Mouse (Mus musculus): ENCODE measurements at regions not wholly inside any gene's neighbourhood (a gene's known extent, or its start where the extent isn't known, plus 50 kb on each side); places are given as distances from the start of the nearest gene placed in this dataset.

- 84% methylated on average over 3 of the region's 3 CpGs for WGBS
- no peak overlapping the region for H3K9ac ChIP-seq (ENCODE audit: low read depth, low read length)
- no peaks in the 10 kb centered on the region for H3K27me3 ChIP-seq (replicated peaks; ENCODE audit: control insufficient read depth, insufficient read depth, low read length)
- H3K4me3 ChIP-seq (ENCODE audit: low read length): no peak overlapping the region
- H3K36me3 ChIP-seq (ENCODE audit: control insufficient read depth, insufficient read depth, low read length): no peaks in the 10 kb centered on the region
- no peak for ATAC-seq
- no peak overlapping the region for H3K4me2 ChIP-seq (ENCODE audit: low read length)
- H3K4me1 ChIP-seq (ENCODE audit: control insufficient read depth, insufficient read depth, low read depth, low read length): no peaks in the 10 kb centered on the region
- no peaks in the 10 kb centered on the region for H3K9me3 ChIP-seq (ENCODE audit: control insufficient read depth, low read length)
- no peak overlapping the region for H3K27ac ChIP-seq (ENCODE audit: low read depth, low read length)
These were observed 64.4 kb downstream of the Gm43517 start for GRCm38 (mm10) chr12:49449396-49449795.

GRCm38 (mm10) chr12:49468059-49468458 lies 83.1 kb downstream of the Gm43517 start:
- Histone ChIP-seq H3K4me3 (ENCODE audit: low read length) (no peak overlapping the region), H3K9ac (ENCODE audit: low read depth, low read length) (no peak overlapping the region), H3K36me3 (ENCODE audit: control insufficient read depth, insufficient read depth, low read length) (no peaks in the 10 kb centered on the region), H3K27ac (ENCODE audit: low read depth, low read length) (no peak overlapping the region), H3K4me1 (ENCODE audit: control insufficient read depth, insufficient read depth, low read depth, low read length) (no peaks in the 10 kb centered on the region), H3K9me3 (ENCODE audit: control insufficient read depth, low read length) (no peaks in the 10 kb centered on the region), H3K4me2 (ENCODE audit: low read length) (no peak overlapping the region), H3K27me3 (replicated peaks; ENCODE audit: control insufficient read depth, insufficient read depth, low read length) (no peaks in the 10 kb centered on the region)
- ATAC-seq: no peak
- 90% methylated on average over 1 of the region's 1 CpGs for WGBS

- no peak for ATAC-seq
- no peaks in the 10 kb centered on the region for H3K4me1 ChIP-seq (ENCODE audit: control insufficient read depth, insufficient read depth, low read depth, low read length)
- no peak overlapping the region for H3K9ac ChIP-seq (ENCODE audit: low read depth, low read length)
- WGBS: 80% methylated on average over 3 of the region's 3 CpGs
- H3K36me3 ChIP-seq (ENCODE audit: control insufficient read depth, insufficient read depth, low read length): no peaks in the 10 kb centered on the region
- no peaks in the 10 kb centered on the region for H3K27me3 ChIP-seq (replicated peaks; ENCODE audit: control insufficient read depth, insufficient read depth, low read length)
- H3K27ac ChIP-seq (ENCODE audit: low read depth, low read length): no peak overlapping the region
- no peak overlapping the region for H3K4me2 ChIP-seq (ENCODE audit: low read length)
- no peaks in the 10 kb centered on the region for H3K9me3 ChIP-seq (ENCODE audit: control insufficient read depth, low read length)
- H3K4me3 ChIP-seq (ENCODE audit: low read length): no peak overlapping the region
These were observed 88.4 kb downstream of the Gm43517 start for GRCm38 (mm10) chr12:49473371-49473770.

DNA sequence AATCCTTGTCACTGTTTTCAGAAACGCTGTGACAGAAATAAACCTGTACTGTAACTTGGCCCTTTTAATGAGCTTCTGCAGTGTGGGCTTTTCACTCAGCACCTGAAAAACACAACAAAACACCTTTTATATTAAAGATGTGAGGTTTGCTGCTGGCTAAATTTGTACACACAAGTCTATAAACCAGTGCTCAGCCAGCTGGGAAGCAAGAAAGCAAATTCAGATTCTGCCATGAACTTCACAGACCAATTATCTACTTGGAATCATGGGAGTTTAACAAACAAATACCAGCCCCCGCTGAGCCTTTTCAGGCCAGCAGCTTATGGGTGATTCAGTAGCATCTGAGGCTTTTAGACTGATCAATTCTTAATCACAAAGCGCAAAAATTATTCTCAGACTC lies 95.7 kb downstream of the Gm43517 start:
- H3K36me3 ChIP-seq (ENCODE audit: control insufficient read depth, insufficient read depth, low read length): no peaks in the 10 kb centered on the region
- no peak overlapping the region for H3K27ac ChIP-seq (ENCODE audit: low read depth, low read length)
- no peak overlapping the region; the same call in 1 of the 2 replicates for H3K4me2 ChIP-seq (ENCODE audit: low read length)
- no peak overlapping the region for H3K4me3 ChIP-seq (ENCODE audit: low read length)
- H3K9me3 ChIP-seq (ENCODE audit: control insufficient read depth, low read length): no peaks in the 10 kb centered on the region
- no peaks in the 10 kb centered on the region for H3K27me3 ChIP-seq (replicated peaks; ENCODE audit: control insufficient read depth, insufficient read depth, low read length)
- H3K4me1 ChIP-seq (ENCODE audit: control insufficient read depth, insufficient read depth, low read depth, low read length): peaks cover 2% of the 10 kb centered on the region; the same call in 1 of the 2 replicates
- H3K9ac ChIP-seq (ENCODE audit: low read depth, low read length): 0 out of 2 replicates have a peak overlapping the region, but pooled peaks have one; percentile 17
- WGBS: 36% methylated on average over 3 of the region's 3 CpGs
- no peak for ATAC-seq

GRCm38 (mm10) chr12:49481151-49481550 lies 96.2 kb downstream of the Gm43517 start:
- Histone ChIP-seq H3K9me3 (ENCODE audit: control insufficient read depth, low read length) (no peaks in the 10 kb centered on the region), H3K4me1 (ENCODE audit: control insufficient read depth, insufficient read depth, low read depth, low read length) (peaks cover 2% of the 10 kb centered on the region; the same call in 1 of the 2 replicates), H3K4me3 (ENCODE audit: low read length) (no peak overlapping the region), H3K36me3 (ENCODE audit: control insufficient read depth, insufficient read depth, low read length) (no peaks in the 10 kb centered on the region), H3K9ac (ENCODE audit: low read depth, low read length) (no peak overlapping the region), H3K27me3 (replicated peaks; ENCODE audit: control insufficient read depth, insufficient read depth, low read length) (no peaks in the 10 kb centered on the region), H3K4me2 (ENCODE audit: low read length) (peak overlapping the region; percentile 39), H3K27ac (ENCODE audit: low read depth, low read length) (no peak overlapping the region)
- 0 out of 2 replicates have a peak, but pooled peaks have one; percentile 45 for ATAC-seq
- 42% methylated on average over 8 of the region's 8 CpGs for WGBS

DNA sequence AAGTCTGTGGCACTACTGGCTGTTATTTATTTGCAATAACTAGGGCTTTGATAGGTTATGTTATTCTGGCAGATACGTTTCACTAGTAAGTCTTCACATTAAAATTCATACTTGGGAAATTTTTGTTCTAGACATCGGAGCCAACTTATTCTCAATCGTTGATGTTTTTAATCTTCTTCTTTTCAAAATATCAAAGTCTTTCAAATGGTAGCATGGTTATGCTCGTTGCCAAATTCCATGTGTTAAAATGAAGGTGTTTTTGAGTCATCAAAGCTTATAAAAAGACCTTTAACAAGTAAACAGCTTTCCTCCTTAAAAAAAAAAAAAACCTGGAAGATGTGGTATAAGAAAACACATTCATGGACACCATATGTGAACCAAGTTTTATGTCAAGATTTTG lies 97.4 kb downstream of the Gm43517 start:
- no peaks in the 10 kb centered on the region for H3K27me3 ChIP-seq (replicated peaks; ENCODE audit: control insufficient read depth, insufficient read depth, low read length)
- H3K27ac ChIP-seq (ENCODE audit: low read depth, low read length): no peak overlapping the region
- 88% methylated on average over 4 of the region's 4 CpGs for WGBS
- no peak overlapping the region for H3K4me3 ChIP-seq (ENCODE audit: low read length)
- no peak overlapping the region for H3K4me2 ChIP-seq (ENCODE audit: low read length)
- H3K36me3 ChIP-seq (ENCODE audit: control insufficient read depth, insufficient read depth, low read length): no peaks in the 10 kb centered on the region
- no peak for ATAC-seq
- H3K9ac ChIP-seq (ENCODE audit: low read depth, low read length): no peak overlapping the region
- peaks cover 2% of the 10 kb centered on the region; the same call in 1 of the 2 replicates for H3K4me1 ChIP-seq (ENCODE audit: control insufficient read depth, insufficient read depth, low read depth, low read length)
- no peaks in the 10 kb centered on the region for H3K9me3 ChIP-seq (ENCODE audit: control insufficient read depth, low read length)

GRCm38 (mm10) chr12:49484070-49484770 lies 99.2 kb downstream of the Gm43517 start:
- no peak overlapping the region for H3K4me3 ChIP-seq (ENCODE audit: low read length)
- no peaks in the 10 kb centered on the region for H3K9me3 ChIP-seq (ENCODE audit: control insufficient read depth, low read length)
- H3K4me1 ChIP-seq (ENCODE audit: control insufficient read depth, insufficient read depth, low read depth, low read length): peaks cover 2% of the 10 kb centered on the region; the same call in 1 of the 2 replicates
- no peaks in the 10 kb centered on the region for H3K27me3 ChIP-seq (replicated peaks; ENCODE audit: control insufficient read depth, insufficient read depth, low read length)
- no peak overlapping the region for H3K27ac ChIP-seq (ENCODE audit: low read depth, low read length)
- ATAC-seq: peak; percentile 89
- no peaks in the 10 kb centered on the region for H3K36me3 ChIP-seq (ENCODE audit: control insufficient read depth, insufficient read depth, low read length)
- no peak overlapping the region for H3K9ac ChIP-seq (ENCODE audit: low read depth, low read length)
- H3K4me2 ChIP-seq (ENCODE audit: low read length): no peak overlapping the region
- 20% methylated on average over 4 of the region's 4 CpGs for WGBS

DNA sequence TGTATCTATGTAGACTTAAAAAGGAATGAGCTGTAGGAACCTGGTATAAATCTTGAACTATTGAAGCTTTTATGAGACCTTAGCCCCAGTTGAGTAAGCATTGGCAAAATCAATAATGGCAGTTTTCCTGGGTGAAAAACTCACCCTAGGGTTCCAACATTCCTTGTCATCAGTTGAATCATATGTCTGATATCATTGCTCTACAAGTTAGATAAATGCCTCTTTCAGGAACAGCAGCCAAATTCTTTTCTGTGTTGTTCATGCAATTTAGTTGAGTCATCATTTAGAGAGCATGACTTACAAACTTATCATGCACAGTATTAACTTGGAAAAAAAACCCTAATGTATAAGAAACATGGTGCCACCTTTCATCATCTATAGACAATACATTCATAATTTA lies 128.2 kb downstream of the Gm43517 start:
- no peak for ATAC-seq
- H3K36me3 ChIP-seq (ENCODE audit: control insufficient read depth, insufficient read depth, low read length): no peaks in the 10 kb centered on the region
- no peak overlapping the region for H3K27ac ChIP-seq (ENCODE audit: low read depth, low read length)
- no peaks in the 10 kb centered on the region for H3K9me3 ChIP-seq (ENCODE audit: control insufficient read depth, low read length)
- H3K9ac ChIP-seq (ENCODE audit: low read depth, low read length): no peak overlapping the region
- no peak overlapping the region for H3K4me3 ChIP-seq (ENCODE audit: low read length)
- no peaks in the 10 kb centered on the region for H3K27me3 ChIP-seq (replicated peaks; ENCODE audit: control insufficient read depth, insufficient read depth, low read length)
- H3K4me1 ChIP-seq (ENCODE audit: control insufficient read depth, insufficient read depth, low read depth, low read length): no peaks in the 10 kb centered on the region
- no peak overlapping the region for H3K4me2 ChIP-seq (ENCODE audit: low read length)

GRCm38 (mm10) chr12:49514616-49515015 lies 129.6 kb downstream of the Gm43517 start:
- Histone ChIP-seq H3K4me3 (ENCODE audit: low read length) (no peak overlapping the region), H3K4me2 (ENCODE audit: low read length) (no peak overlapping the region), H3K27ac (ENCODE audit: low read depth, low read length) (no peak overlapping the region), H3K36me3 (ENCODE audit: control insufficient read depth, insufficient read depth, low read length) (no peaks in the 10 kb centered on the region), H3K4me1 (ENCODE audit: control insufficient read depth, insufficient read depth, low read depth, low read length) (no peaks in the 10 kb centered on the region), H3K9me3 (ENCODE audit: control insufficient read depth, low read length) (no peaks in the 10 kb centered on the region), H3K27me3 (replicated peaks; ENCODE audit: control insufficient read depth, insufficient read depth, low read length) (no peaks in the 10 kb centered on the region), H3K9ac (ENCODE audit: low read depth, low read length) (no peak overlapping the region)
- ATAC-seq: no peak
- 82% methylated on average over 1 of the region's 1 CpGs for WGBS
